Mouse (Mus musculus) heart, postnatal 36 days (tissue): ENCODE measurements around the gene Ptpn14. TPM values are rescaled to one million over a fixed set of nuclear protein-coding genes. Genes with fewer than 3 reads are reported as not detected.
A peak's percentile ranks its signal among the peaks of the same experiment; 100 is the strongest.
"Not testable (repeated sequence)": the region's sequence is repeated elsewhere in the genome, so short reads cannot be mapped to it uniquely, and the experiment has no call there.

Experiments used
- DNase-seq, 2 experiments: peaks; one replicate each; pipeline ENCODE4 v3.0.0; 2021 to 2022
- intact Hi-C: fragments of 180-260 bp; cut with DNase I; formaldehyde crosslinking; loops from one replicate; pipeline ENCODE4 v1.15.1; 2025
- total RNA-seq, 2 experiments: library from RNA; stranded (reverse); gene quantifications; 2 replicates each; pipeline ENCODE4 v1.2.3; 2021

Ptpn14 gene
- total RNA-seq = 10 to 100 TPM; 30.7 to 31.2 TPM

DNA sequence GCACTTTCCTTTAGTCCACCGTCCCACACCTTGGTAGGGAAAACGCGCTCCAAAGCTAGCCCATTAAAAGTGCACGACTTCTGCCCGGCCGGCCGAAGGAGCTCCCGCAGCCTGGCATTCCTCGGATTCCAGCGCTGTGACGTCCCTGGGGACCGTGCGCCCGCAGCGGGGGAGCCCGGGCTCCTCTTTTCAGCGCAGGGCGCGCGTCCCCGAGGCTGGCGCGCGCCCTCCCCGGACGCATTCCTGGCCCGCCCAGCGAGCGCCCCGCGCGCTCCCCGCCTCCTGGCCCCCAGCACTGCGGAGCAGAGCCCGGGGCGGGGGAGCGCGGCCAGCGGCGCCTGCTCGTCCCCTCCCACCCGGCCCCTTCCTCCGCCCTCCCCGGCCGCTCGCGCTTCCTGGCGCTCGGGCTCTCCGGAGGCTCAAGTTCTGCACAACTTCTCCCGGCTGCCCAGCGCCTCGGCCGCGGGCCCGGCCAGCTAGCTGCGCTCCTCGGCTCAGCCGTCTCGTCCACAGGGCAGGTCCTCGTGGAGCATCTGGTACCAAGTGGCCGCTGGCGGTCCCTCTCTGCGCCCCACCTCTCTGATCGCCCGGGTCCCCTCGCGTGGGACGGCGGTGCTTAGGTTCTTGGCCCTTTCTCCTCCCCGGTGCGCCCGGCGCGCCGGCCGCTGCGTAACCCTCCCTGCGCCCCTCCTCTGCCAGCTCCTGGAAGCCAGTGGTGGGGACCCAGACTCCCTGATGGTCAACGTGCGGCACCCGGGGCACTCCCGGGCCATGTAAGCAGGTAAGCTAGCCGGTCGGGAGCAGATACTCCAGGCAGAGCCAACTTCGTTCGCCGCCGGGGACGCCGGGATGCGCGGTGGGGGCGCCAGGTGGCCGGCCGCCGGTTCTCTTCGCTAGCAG is at the start of gene Ptpn14:
Gene Ptpn14, plus strand, starts transcription at position 385 of the 900 bp plus-strand sequence.
- intact Hi-C loops = loop anchor here (1.0 to 5.0 kb wide), 2 partner anchors 90 to 139 kb away; no protein-coding TSS in a partner anchor

DNA sequence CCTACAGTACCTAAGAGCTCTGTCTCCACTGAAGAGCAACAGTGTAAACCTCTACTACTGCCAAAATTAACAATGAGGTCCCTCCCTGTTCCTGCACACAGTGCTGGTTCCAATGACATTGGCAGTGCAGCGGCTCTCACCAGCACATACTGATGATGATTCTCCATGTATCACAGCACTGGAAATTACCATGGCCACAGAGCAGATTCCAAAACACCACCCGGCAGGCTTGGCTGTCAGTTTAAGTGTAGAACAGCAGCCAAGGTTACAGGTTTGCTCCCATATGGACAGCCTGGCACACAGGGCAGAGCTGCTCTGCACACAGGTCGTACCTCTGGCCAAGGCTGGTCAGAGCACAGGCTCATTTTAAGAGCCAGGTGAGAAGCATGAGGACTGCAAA is 48.5 kb upstream of the Ptpn14 start:
- peak; percentile 31 to 43 for DNase-seq
- intact Hi-C loops = loop anchor here (5.0 kb wide), 1 partner anchor 293 kb away; no protein-coding TSS in a partner anchor

More for the DNA sequence above, at the start of gene Ptpn14:
- peak; percentile 82 to 87 for DNase-seq

GRCm38 (mm10) chr1:189684786-189685415 is 43.2 kb upstream of the Ptpn14 start:
- DNase-seq = no peak
- intact Hi-C loops = loop anchor here (5.0 kb wide), 1 partner anchor 242 kb away; no protein-coding TSS in a partner anchor

- DNase-seq = no peak
- intact Hi-C loops = loop anchor here (5.0 kb wide), 1 partner anchor 241 kb away; no protein-coding TSS in a partner anchor
Measured at GRCm38 (mm10) chr1:189686025-189686424, 42.0 kb upstream of the Ptpn14 start.

DNA sequence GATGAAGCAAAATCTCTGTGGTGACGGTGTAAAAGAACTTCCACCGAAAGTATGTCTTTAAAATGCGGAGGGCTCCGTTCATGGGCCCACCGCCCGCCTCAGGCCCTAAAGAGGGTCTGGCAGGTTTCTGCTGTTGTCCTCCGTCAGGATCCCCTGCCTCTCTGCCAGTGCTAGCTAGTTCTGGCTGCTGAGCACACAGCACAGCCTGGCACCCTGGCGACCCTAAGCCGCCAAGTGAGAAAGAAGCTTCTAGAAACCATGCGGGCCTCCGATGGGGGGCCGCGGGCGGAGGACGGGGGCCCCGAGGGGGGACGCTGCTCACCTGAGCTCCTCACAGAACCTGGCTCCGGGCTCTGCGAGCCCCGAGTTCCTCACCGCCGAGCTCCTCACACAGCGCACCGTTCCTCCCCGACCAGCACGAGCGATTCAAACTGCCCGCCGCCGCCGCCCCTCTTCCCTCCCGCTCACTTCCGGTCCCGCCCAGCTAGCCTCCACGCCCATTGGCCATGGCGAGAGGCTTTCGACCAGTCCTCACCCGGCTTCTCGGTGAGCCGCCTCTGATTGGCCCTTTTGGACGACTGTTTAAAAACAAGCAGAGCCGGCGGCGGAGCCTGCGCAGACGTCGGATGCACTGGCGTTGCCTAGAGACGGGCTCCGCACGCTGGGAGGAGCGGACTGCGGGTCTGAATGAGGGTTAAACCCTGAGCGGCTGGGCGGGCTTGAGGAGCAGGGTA is 40.2 kb upstream of the Ptpn14 start, which contains the start of gene Cenpf:
Gene Cenpf, minus strand, starts transcription at position 433 of the 734 bp plus-strand sequence.
- intact Hi-C loops = loop anchor here (5.0 kb wide), 1 partner anchor 239 kb away; no protein-coding TSS in a partner anchor
- peak; percentile 96 for DNase-seq

- intact Hi-C loops = loop anchor here (5.0 kb wide), 1 partner anchor 239 kb away; no protein-coding TSS in a partner anchor
- no peak for DNase-seq
Measured at GRCm38 (mm10) chr1:189688388-189688750, 39.7 kb upstream of the Ptpn14 start.

- no peak for DNase-seq
- intact Hi-C loops = loop anchor here (5.0 kb wide), 1 partner anchor 238 kb away; no protein-coding TSS in a partner anchor
Measured at GRCm38 (mm10) chr1:189689050-189689833, 38.8 kb upstream of the Ptpn14 start.

GRCm38 (mm10) chr1:189692442-189692841 is 35.6 kb upstream of the Ptpn14 start:
- intact Hi-C loops = loop anchor here (10.0 kb wide), 1 partner anchor 482 kb away; the partner anchor contains the start of gene Prox1
- not testable (repeated sequence) for DNase-seq

DNA sequence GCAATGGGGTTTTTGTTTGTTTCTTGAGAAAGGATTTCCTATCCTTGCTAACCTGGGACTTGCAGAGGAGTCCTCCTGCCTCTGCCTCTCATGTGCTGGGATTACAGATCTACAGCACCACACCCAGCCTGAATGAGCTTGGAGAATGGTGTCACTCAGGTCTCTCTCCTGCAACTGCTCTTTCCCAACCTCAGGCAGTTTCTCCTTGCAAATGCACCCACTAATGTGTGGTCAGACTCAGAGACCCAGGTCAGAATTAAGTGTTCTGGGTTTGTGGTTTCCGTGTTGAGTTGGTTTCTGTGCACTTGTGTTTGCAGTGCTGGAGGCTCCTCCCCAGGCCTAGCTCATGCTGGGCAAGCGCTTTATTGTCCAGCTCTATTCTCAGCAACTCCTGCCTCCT is 33.7 kb upstream of the Ptpn14 start:
- intact Hi-C loops = loop anchor here (10.0 kb wide), 1 partner anchor 480 kb away; the partner anchor contains the start of gene Prox1
- no peak for DNase-seq

GRCm38 (mm10) chr1:189695321-189695720 is 32.7 kb upstream of the Ptpn14 start:
- intact Hi-C loops = loop anchor here (10.0 kb wide), 1 partner anchor 479 kb away; the partner anchor contains the start of gene Prox1
- no peak for DNase-seq

- peak; percentile 36 to 40 for DNase-seq
- intact Hi-C loops = loop anchor here (10.0 kb wide), 1 partner anchor 476 kb away; the partner anchor contains the start of gene Prox1
Measured at GRCm38 (mm10) chr1:189698416-189698815, 29.7 kb upstream of the Ptpn14 start.

GRCm38 (mm10) chr1:189700186-189700585 is 27.9 kb upstream of the Ptpn14 start:
- DNase-seq = no peak
- intact Hi-C loops = loop anchor here (2.0 kb wide), 1 partner anchor 227 kb away; no protein-coding TSS in a partner anchor

DNA sequence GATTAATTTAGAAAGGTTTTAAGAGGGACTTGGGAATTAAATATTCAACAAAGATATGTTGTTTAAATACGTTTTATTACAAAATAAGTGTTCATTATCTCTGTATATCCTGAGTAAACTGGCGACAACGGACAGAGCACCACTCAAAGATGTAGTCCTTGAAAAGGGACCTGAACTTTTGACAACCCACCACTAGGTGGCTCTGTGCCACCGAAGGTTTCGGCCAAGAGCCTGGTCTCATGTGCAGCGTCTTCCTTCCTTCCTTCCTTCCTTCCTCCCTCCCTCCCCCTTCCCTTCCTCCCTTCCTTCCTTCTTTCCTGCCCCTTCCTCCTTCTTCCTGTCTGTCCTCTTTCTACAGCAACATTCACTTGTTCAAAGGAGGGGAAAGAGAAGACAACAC is 27.1 kb upstream of the Ptpn14 start:
- intact Hi-C loops = loop anchor here (1.0 to 2.0 kb wide), 2 partner anchors 226 to 272 kb away; no protein-coding TSS in a partner anchor
- peak; percentile 65 to 69 for DNase-seq

DNA sequence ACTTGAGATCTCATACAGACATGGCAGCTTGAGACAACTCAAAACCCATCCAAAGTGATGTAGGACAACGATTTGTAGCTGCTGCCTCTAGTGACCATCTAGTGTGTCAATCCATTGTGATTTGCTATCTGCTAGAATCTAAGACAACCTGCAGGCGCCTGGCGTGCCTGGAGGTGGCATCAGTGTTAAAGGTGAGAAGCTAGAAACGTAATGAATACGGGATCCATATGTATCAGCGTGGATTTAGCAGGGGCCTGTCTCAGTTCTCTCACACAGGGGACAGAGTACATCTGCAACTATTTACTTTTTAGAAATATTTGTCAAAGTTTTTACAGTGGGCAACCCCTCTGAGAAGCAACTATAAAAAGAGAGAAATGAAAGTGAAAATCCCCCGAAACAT is 24.9 kb upstream of the Ptpn14 start:
- no peak for DNase-seq
- intact Hi-C loops = no loop called here

DNA sequence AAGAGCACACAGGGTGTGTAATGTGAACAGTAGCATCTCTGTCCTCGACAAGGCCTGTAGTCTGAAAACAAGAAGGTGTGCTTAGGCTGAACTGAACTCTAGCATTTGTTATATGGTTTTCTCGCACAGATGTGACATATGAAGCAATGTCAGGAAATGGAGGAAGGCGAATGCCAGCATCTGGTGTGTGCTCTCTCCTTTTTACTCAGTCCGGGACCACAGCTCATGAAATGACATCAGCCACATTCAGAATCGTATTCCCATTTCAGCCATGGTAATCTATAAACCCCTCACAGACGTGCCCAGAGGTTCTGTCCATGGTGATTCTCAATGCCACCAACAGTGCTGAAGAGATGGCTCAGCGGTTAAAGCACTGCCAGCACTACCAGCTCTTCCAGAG is 24.5 kb upstream of the Ptpn14 start:
- no peak for DNase-seq
- intact Hi-C loops = no loop called here

DNA sequence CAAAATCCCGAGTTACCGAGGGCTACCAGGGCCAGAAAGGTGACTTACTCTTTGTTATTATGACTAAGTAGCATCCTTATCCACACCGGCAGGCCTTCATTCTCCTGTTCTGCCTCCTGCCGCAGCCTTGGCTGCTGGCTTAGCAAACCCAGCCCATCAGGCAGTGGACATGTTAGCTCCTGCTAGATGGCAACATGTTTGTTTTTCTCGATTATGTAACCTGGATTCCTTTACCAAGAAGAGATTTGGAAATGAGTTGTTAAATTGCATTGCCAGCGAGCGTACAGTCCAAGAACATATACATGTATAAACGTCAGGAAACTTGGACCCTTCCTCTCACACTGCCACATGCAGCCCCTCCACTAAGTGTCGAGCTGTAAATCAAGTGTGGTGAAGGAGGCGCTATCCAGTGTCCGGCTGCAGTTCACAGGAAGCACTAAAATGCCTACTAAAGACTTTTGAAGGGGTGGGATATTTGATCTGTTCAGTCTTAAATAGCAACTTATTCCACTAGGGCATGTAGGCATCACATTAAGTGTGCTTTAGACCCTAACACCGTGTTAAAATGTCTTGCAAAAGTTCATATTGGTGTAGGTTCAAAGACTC is 21.9 kb upstream of the Ptpn14 start:
- intact Hi-C loops = no loop called here
- no peak for DNase-seq

DNA sequence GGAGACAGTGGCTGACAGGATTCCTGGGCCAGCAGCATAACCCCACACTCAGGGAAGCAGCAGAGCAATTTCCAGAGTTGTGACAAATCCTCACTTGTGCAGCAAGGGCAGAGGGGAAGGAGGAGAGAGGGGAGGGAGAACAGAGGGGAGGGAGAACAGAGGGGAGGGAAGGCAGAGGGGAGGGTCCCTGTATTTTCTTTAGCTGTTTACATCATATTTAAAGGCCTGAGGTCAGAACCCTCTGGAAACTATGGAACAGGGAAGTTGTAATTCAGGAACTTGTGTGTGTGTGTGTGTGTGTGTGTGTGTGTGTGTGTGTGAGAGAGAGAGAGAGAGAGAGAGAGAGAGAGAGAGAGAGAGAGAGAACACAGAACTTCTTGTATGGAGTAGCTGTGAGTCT is 21.1 kb upstream of the Ptpn14 start:
- DNase-seq = no peak
- intact Hi-C loops = no loop called here

DNA sequence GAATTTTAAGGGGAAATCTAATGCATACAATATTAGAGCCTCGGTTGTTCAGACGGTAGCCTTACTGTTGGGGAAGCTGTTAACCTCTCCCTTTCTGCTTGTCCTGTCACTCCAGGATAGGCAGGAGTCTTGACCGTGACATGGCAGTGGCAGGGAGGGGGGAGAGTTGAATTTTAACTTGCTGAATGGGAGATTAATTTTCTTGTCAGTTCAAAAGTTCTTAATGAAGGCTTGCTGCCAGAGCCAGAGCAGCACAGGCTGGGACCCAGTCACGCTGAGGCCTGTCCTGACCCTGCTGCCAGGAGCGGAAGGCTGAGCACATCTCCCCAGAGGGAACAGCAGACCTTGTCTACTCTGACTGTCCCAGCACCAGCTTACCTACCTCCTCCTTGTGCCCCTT is 20.6 kb upstream of the Ptpn14 start:
- intact Hi-C loops = no loop called here

GRCm38 (mm10) chr1:189709001-189709400 is 19.1 kb upstream of the Ptpn14 start:
- no peak for DNase-seq
- intact Hi-C loops = no loop called here

More for the DNA sequence above, 20.6 kb upstream of the Ptpn14 start:
- no peak for DNase-seq
